Mouse (Mus musculus) naive thymus-derived CD4-positive, alpha-beta T cell, adult 2 months (primary cell): ENCODE measurements at regions not wholly inside any gene's neighbourhood (a gene's known extent, or its start where the extent isn't known, plus 50 kb on each side); places are given as distances from the start of the nearest gene placed in this dataset.

Experiments used
- DNase-seq: peaks from one replicate; pipeline ENCODE4 v3.0.0-alpha.2; 2011; ENCODE audit warnings: low read depth

DNA sequence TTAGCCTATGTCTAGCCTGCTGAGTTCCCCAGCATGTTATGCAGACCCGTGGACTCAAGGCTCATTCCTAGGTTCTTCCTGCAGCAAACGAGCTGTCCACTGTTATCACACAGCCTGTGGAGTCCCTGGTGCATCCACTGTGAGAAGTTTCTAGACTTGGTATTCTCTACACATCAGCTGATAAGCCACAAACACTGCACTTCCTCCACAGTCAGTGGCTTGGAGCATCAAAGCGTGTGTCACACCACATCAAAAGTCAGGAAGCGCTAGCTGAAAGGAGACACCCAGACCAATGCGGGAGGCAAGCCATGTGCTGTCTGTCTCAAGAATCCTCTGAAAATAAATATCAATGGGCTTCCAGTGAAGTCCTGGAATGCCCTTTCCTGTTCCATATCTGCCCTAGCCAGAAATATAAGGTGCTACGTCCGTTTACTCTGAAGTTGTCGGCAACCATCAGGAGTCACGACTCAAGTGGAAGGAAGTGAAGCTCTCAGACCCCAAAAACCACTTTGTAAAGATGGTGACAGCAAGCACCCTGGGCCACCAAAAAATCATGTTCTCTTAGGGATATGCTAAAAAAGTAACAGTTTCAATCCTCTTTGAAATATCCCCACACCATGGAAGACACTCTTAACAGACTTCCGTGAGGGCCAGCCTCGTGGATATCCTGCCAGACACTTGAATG is 227.7 kb downstream of the Adgrl2 start:
- DNase-seq, result peak; percentile 80

- no peak for DNase-seq
These were observed 228.8 kb downstream of the Adgrl2 start for GRCm38 (mm10) chr3:148761586-148761985.

GRCm38 (mm10) chr3:148759500-148759899 is 230.9 kb downstream of the Adgrl2 start:
- no peak for DNase-seq

GRCm38 (mm10) chr3:148746234-148746633 is 244.1 kb downstream of the Adgrl2 start:
- no peak for DNase-seq

GRCm38 (mm10) chr3:148744651-148745050 is 245.7 kb downstream of the Adgrl2 start:
- DNase-seq, result no peak

DNA sequence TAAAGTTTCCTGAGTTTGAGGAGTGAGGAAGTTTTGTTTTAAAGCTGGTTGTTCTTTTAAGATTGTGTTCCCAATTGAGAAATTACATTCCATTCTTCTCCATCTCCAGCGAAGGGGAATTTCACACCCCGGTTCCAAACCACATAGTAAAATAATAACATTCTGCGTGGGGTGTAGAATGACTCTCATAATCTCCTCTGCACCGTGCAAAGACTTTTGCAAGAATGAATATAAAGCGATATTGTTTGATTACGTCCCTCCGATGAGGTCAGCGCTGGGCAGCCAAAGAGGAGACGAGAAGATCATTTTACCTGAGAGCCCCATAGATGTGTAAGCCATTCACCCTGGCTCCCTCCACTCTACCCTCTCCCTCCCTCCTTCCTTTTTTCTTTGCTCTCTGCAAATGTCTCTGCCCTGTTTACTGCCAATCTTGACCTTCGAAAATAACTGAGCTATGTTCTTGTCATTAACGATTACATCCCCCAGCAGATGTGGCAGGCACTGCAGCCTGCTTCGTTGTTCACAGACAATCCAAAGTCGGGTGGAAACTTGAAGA is 256.1 kb downstream of the Adgrl2 start:
- no peak for DNase-seq

DNA sequence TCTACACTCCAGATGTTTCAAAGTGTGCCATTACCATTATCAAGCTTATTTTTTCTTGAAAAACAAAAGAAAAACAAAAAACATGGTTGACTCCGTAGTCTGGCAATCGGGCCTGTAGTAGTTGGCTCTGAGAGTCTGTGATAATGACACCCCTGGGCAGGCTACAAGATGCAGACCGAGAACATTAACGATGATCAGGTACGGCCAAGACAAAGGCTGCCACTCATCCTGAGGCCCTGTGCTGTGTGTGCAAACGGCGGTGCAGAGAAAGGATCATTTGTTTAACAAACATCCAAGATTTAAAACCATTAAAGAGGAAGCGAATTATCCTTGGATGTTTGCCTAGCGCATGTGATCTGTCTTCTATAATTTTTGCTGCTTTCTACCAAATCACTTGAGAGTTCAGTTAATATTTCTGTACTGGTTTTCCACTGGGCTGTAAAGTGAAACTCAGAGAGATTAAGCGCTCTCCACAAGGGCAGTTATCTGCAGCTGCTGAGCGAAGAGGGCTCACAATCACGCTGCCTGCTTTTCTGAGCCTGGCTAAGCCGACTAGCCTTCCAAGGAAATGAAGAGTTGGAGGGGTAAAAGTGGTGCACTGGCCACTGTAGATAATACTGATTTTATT is 257.0 kb downstream of the Adgrl2 start:
- DNase-seq, result no peak

DNA sequence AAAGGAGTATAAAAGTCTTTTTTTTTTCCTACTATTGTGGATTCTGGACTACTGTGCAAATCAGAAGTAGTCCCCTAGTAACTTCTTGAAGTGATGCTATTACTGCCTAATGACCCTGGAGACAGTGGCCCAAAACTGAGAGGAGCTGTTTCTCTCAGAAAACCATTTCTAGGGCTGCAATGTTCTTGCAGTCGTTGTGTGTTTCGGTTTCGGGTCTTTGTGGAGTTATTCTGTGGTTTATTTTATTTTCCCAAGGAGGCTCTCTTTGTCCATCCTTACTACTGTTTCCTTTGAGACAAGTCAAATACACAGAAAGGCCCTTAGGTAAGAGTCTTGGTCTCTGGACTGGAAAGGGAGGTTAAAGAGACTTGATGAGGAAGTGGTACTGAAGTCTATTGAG is 258.9 kb downstream of the Adgrl2 start:
- DNase-seq, result no peak

- peak; percentile 62 for DNase-seq
These were observed 261.1 kb downstream of the Adgrl2 start for GRCm38 (mm10) chr3:148729242-148729680.

- DNase-seq, result no peak
These were observed 261.7 kb downstream of the Adgrl2 start for GRCm38 (mm10) chr3:148728513-148729241.

DNA sequence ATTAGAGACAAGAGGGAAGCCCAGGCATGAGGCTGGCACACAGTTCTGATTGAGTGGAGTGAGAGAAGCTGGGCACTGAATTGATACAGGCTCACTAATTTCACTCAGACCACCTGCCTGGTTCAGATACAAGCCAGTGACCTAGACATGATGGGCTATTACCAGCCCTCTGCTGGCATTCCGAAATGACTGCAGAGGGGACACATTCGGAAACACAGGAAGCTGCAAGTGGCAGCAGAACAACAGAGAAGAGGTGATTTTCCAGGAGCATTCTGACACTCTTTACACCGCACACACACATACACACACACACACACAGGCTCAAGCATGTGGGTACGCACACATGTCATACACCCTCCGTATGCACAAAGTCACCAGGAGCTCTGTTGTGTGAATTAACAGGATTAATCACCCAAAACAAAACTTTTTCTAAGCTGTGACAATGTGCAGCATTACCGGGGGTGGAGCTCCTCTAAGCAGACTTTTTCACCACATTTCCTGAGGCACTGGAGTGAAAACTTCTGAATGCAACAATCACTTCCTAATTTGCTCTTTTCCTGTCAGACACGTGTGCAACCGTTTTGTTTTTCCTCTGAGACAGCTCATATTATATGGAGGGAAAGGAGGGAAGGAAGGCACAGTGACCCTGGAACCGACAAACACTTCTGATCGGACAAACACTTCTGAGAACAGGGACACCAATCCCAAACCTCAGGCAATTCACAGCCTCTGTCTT is 263.6 kb downstream of the Adgrl2 start:
- peak; percentile 18 for DNase-seq

GRCm38 (mm10) chr3:148696555-148696954 is 293.8 kb downstream of the Adgrl2 start:
- no peak for DNase-seq

DNA sequence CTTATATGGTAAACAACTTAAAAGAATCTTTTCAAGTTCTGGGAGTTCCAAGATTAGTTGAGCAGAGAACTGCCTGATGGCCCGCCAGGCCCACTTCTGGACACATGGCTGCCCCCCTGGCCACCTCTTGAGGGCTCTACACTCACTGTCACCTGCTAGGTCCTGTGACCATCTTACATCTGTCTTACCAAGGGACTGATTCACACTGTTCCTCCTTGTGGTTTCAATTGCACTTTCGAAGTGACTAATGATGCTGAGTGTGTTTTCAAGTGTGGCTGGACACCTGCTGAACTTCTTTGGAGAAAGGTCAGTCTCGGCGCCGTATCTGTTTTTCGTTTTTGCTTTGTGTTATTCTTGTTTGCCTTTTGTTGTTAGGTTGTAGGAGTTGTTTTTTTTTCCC is 294.9 kb downstream of the Adgrl2 start:
- DNase-seq, result no peak

DNA sequence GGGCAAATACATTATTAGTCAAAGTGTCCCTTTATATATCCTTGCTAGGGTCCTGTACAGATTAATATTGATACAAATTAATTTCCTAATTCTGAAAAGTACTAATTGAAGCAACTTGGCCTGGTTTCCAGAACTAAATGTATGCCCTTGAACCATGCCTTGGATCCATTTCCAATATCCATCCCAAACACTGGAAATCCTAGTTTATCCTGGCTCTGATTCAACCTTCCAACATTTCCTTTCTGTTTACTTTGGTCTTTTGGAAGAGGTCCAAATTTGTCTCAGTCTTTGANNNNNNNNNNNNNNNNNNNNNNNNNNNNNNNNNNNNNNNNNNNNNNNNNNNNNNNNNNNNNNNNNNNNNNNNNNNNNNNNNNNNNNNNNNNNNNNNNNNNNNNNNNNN is 307.2 kb downstream of the Adgrl2 start:
- no peak for DNase-seq

GRCm38 (mm10) chr3:148682445-148682994 is 307.8 kb downstream of the Adgrl2 start:
- DNase-seq, result no peak

DNA sequence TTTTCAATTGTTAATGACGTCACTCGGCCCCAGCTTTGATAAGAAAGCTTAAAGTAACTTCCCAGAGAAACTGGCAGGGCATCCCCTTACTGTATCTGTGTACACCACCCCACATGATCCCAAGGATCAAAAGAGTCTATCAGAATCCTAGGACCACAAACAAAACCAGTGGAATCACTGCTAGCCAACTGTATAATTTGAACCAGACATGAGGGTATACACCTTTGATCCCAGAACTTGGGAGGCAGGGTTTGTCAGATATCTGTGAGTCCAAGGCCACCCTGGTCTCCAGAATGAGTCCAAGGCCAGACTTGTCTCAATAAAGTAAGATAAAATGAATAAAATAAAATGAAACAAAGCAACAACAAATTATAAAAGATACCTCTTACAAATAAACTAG is 309.2 kb downstream of the Adgrl2 start:
- no peak for DNase-seq

DNA sequence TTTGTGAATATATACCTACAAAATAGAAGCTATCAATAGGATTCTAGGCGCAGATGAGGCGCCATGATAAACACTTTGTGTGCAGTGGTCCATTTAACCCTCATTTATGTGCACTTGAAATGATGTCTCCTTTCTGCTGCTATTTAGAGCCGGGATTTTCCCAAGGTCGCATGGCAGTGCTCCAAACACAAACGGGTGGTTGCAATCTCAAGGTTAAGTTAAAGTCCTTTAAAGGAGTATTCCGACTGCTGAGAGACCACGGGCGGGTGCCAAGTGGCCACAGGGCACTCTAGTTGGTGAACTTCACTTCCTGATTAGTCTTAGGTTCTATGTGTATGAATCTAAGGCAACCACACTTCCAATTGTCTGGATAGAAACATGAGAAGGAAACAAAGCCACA is 309.6 kb downstream of the Adgrl2 start:
- no peak for DNase-seq

DNA sequence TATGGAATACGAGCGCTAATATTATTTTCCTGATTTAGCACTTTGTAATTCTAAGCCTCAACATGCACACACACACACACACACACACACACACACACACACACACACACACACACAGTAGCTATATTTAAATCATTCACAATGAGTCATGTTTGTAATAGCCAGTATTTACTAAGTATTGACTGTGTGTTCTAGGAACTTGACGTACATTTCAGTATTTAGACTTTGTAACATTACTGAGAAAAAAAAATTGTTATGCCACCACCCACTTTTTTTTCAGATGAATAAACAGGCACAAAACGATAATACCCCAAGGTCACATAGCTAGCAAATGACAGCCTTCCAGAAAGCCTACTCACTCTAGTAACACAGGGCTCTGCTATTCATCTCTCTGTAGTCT is 310.3 kb downstream of the Adgrl2 start:
- no peak for DNase-seq

- DNase-seq, result no peak
These were observed 311.2 kb downstream of the Adgrl2 start for GRCm38 (mm10) chr3:148679121-148679520.

GRCm38 (mm10) chr3:148676025-148676424 is 314.3 kb downstream of the Adgrl2 start:
- DNase-seq, result peak; percentile 5

DNA sequence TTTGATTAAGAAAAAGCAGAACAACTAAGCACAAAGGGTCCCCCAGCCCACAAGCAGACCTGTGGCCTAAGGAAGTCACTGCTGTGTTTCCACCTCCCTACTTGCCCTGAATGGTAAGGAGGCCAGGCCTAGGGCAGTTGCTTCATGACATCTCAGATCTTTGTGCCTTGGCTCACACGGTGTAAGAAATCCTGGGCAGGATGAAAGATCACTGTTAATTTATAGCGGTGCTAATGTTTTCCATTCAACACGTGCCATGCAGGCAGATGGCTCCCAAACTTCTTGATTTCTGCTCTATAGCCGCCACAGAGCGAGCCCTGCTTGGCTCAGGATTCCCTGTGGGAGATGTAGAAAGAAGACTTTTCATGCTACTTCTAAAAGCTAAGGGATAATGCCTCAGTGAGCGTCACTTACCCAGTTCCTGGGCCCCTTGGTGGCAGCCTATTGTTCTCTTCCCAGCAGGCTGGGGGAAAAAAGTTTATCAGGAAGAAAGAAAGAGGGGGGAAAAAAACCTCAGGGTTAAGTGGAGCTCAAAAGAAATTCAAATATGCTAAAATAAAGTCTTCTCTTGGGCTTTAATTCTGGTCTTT is 327.4 kb downstream of the Adgrl2 start:
- DNase-seq, result no peak
